Mouse (Mus musculus) spleen, adult 2 months (tissue): ENCODE measurements around the gene Fam104a.

Experiments used
- CTCF ChIP-seq: fragments of 200-500 bp; IDR thresholded peaks from 2 replicates; pipeline ENCODE4 v1.5.1; 2011; ENCODE audit warnings: mild to moderate bottlenecking, inconsistent platforms; ENCODE audit not compliant: insufficient read depth, insufficient read length, insufficient replicate concordance; ENCODE audit errors: extremely low read depth
- POLR2A ChIP-seq: fragments of 200-500 bp; IDR thresholded peaks from 2 replicates; pipeline ENCODE4 v1.6.1; 2011; ENCODE audit warnings: low read depth, low read length, inconsistent platforms

DNA sequence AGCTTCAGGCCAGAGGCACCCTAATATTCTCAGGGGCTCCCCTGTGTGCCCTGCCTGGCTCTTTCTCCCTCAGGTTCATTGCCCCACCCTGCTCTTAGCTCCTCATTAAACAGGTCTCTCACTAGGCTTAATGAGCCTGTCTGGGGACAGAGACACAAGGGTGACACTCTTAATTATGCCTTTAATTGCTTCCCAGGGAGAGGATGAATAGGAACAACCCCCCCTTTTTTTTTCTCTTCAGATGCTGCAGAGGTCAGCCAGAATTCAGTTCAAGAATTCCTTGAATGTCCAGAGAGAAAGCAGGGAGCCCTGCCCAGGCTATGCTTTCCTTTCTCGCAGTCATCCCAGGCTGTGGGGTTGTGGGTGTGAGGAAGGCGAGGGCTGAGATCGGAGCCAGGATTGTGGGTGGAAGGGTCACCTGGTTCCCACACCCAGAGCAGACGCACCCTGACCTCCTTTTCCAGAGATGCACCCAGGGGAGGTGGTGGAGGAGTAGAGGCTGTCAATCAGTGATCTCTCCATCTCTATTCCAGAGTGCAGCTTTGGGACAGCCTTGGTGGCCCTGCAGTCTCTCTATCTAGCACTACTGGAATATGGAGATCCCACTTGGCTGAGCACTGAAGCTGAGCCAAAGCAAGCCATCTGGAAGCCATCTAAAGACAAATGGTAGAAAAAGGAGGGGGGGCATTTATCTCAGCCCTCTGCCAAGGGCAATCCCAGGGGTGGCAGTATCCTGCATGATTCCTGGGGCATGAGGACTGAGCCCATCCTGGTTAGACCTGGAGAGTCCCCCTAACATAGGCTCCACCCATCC is 41.5 kb upstream of the Fam104a start:
- TF ChIP-seq POLR2A, result no peak
- TF ChIP-seq CTCF, result no peak
